Mouse (Mus musculus) liver, postnatal 0 days (tissue): ENCODE data around the gene Lbh. TPM values are rescaled to one million over a fixed set of nuclear protein-coding genes. Genes with fewer than 3 reads are reported as not detected.

Experiments
- ATAC-seq: fragments of 200-750 bp; cut with Nextera tagmentation; 2 replicates; pipeline ENCODE4 v1.8.0; 2017; ENCODE audit warnings: mild to moderate bottlenecking, moderate library complexity
- DNase-seq: peaks from one replicate; pipeline ENCODE4 v3.0.0-alpha.2; 2016
- H3K27ac ChIP-seq: fragments of 300-500 bp; sonication (generic); 2 replicates; pipeline ENCODE4 v1.5.1; 2014; ENCODE audit warnings: antibody characterized with exemption, moderate library complexity, mild to moderate bottlenecking, low read depth
- H3K27me3 ChIP-seq: fragments of 300-500 bp; sonication (generic); 2 replicates; pipeline ENCODE4 v1.6.1; 2014; ENCODE audit warnings: low read length, control low read depth, mixed read lengths; ENCODE audit not compliant: insufficient read depth
- H3K36me3 ChIP-seq: fragments of 300-500 bp; sonication (generic); replicated peaks from 2 replicates; pipeline ENCODE4 v1.6.1; 2014; ENCODE audit warnings: mild to moderate bottlenecking, control low read depth, low read length, moderate library complexity, mixed read lengths; ENCODE audit not compliant: insufficient read depth
- H3K4me1 ChIP-seq: fragments of 300-500 bp; sonication (generic); 2 replicates; pipeline ENCODE4 v1.6.1; 2014; ENCODE audit warnings: antibody characterized with exemption, mild to moderate bottlenecking, control low read depth; ENCODE audit not compliant: insufficient read depth
- H3K4me2 ChIP-seq: fragments of 300-500 bp; sonication (generic); 2 replicates; pipeline ENCODE4 v1.6.1; 2014; ENCODE audit warnings: low read depth, mild to moderate bottlenecking, low read length, moderate library complexity, mixed read lengths
- H3K4me3 ChIP-seq: fragments of 300-500 bp; sonication (generic); 2 replicates; pipeline ENCODE4 v1.5.1; 2014; ENCODE audit warnings: low read depth, low read length
- H3K9ac ChIP-seq: fragments of 300-500 bp; sonication (generic); replicated peaks from 2 replicates; pipeline ENCODE4 v1.6.1; 2014; ENCODE audit warnings: mild to moderate bottlenecking, moderate library complexity
- H3K9me3 ChIP-seq: fragments of 300-500 bp; sonication (generic); 2 replicates; pipeline ENCODE4 v1.6.1; 2016; ENCODE audit warnings: mild to moderate bottlenecking, control low read depth, low read length, mixed read lengths
- CTCF ChIP-seq: sonication (generic); IDR thresholded peaks from 2 replicates; pipeline ENCODE4 v1.5.1; 2016; ENCODE audit warnings: antibody characterized with exemption, low read depth
- EP300 ChIP-seq: IDR thresholded peaks from 2 replicates; pipeline ENCODE4 v1.6.1; 2016; ENCODE audit warnings: antibody characterized with exemption, low read depth, mild to moderate bottlenecking
- WGBS: fragments of 180-500 bp; shearing (Covaris S2); extraction: QIAGEN DNeasy Blood & Tissue Kit; methylation state at CpG from one replicate; pipeline ENCODE4 v1.1.7; 2014; ENCODE audit not compliant: insufficient replicate concordance; 5-methylcytosine and 5-hydroxymethylcytosine counted together
- polyA plus RNA-seq: library from polyadenylated mRNA; unstranded; fragments of >200 nt; fragmentation: Nextera tagmentation; extraction: Ambion mirVana; gene quantifications from 2 replicates; pipeline ENCODE4 v1.2.1, GENCODE M21; 2015

Gene Lbh
- polyA plus RNA-seq, 1 experiment from 2014 or later = 0.94 TPM

DNA sequence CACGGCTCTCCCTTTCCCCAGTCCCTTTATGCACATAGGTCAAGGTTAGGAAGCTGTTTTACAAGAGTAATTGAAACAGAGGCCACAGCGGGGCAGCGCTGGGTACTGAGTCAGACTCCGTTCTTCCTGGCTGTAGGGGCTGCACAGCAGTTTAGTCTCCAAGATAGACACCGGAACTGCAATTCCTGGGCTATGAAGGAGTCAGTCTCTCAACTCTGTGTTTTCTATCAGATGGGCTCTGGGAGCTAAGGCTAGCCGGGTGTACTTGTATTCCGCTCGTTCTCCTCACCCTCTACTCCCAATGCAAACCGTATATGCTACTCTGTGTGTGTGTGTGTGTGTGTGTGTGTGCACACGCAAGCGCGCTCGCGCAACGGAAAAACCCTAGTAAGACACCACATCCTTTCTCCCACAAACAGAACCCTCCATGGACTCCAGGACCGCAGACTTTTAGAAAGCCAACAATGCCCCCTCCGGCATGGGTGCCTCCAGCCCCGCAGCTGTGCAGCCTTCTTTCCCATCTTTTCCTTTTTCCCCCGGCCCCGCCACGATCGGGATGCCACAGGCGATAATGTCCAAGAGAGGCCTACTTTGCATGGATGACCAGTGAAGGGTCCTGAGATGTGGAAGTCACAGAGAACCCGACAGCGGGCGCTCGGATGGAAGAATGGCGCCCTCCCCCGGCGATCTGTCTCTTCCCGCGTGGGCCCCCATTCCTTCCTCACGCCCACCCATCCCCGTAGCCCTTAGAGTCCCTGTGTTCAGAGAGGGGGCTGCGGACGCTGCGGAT, 669 bp upstream of the Lbh start:
- Histone ChIP-seq H3K36me3 (no peaks in the 10 kb centered on the region), H3K27me3 (peaks cover 18% of the 10 kb centered on the region), H3K9ac (peak overlapping the region; percentile 58), H3K4me2 (peak overlapping the region; percentile 75), H3K9me3 (no peaks in the 10 kb centered on the region), H3K4me1 (peaks cover 3% of the 10 kb centered on the region), H3K27ac (peak overlapping the region; percentile 70), H3K4me3 (peak overlapping the region; percentile 62)
- ATAC-seq (peak; percentile 40), DNase-seq (peak; percentile 45)
- TF ChIP-seq CTCF (peak; percentile 49), EP300 (no peak)
- 2% methylated on average over 37 of the region's 37 CpGs for WGBS

GRCm38 (mm10) chr17:72918571-72919541, 751 bp downstream of the Lbh start:
- WGBS = under 1% methylated on average over 51 of the region's 54 CpGs
- H3K9me3 ChIP-seq = no peaks in the 10 kb centered on the region
- H3K27ac ChIP-seq = peak overlapping the region; percentile 75
- H3K4me2 ChIP-seq = peak overlapping the region; percentile 75
- peaks cover 3% of the 10 kb centered on the region for H3K4me1 ChIP-seq
- H3K27me3 ChIP-seq = peaks cover 18% of the 10 kb centered on the region
- H3K9ac ChIP-seq = peak overlapping the region; percentile 71
- peak overlapping the region; percentile 62 for H3K4me3 ChIP-seq
- H3K36me3 ChIP-seq = no peaks in the 10 kb centered on the region
- DNase-seq (peak; percentile 46), ATAC-seq (peak; percentile 42)
- TF ChIP-seq EP300 (no peak), CTCF (0 out of 2 replicates have a peak, but pooled peaks have one; percentile 11)

- H3K4me3 ChIP-seq = peak overlapping the region; percentile 62
- TF ChIP-seq EP300 (no peak), CTCF (no peak)
- 18% methylated on average over 3 of the region's 3 CpGs for WGBS
- peak overlapping the region; percentile 71 for H3K9ac ChIP-seq
- H3K9me3 ChIP-seq = no peaks in the 10 kb centered on the region
- DNase-seq (no peak), ATAC-seq (no peak)
- no peaks in the 10 kb centered on the region for H3K36me3 ChIP-seq
- H3K27me3 ChIP-seq = peaks cover 18% of the 10 kb centered on the region
- H3K27ac ChIP-seq = peak overlapping the region; percentile 75
- H3K4me2 ChIP-seq = peak overlapping the region; percentile 75
- H3K4me1 ChIP-seq = peaks cover 3% of the 10 kb centered on the region
These were observed 1.5 kb downstream of the Lbh start for GRCm38 (mm10) chr17:72919641-72920040.

DNA sequence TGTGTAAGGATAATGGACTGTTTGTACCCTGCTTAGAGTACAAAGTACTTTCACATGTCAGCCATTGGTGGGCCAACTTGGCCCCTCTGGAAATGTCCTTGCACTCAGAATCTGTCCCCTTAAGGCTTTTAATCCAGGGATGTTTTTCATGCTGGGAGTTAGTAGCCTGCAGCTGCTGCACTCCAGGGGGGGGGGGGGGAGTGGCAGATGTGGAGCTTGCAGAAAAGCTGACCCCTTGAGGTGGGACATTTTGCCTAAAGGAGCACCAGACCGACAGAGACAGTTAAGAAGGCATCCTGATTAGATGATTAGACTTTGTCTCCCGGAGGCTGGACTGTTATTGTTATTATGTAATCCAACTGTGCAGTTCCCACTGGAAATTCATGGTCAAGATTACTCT, 2.3 kb downstream of the Lbh start:
- Histone ChIP-seq H3K27ac (no peak overlapping the region), H3K27me3 (peaks cover 18% of the 10 kb centered on the region), H3K4me2 (peak overlapping the region; percentile 40; the same call in 1 of the 2 replicates), H3K4me1 (peaks cover 3% of the 10 kb centered on the region), H3K4me3 (no peak overlapping the region), H3K9me3 (no peaks in the 10 kb centered on the region), H3K36me3 (no peaks in the 10 kb centered on the region), H3K9ac (no peak overlapping the region)
- no peak for ATAC-seq
- TF ChIP-seq EP300 = no peak
- TF ChIP-seq CTCF = no peak
- WGBS = 43% methylated on average over 2 of the region's 2 CpGs
- no peak for DNase-seq

GRCm38 (mm10) chr17:72920971-72921370, 2.9 kb downstream of the Lbh start:
- no peak for ATAC-seq
- H3K4me3 ChIP-seq = no peak overlapping the region
- no peak for DNase-seq
- peaks cover 8% of the 10 kb centered on the region for H3K4me1 ChIP-seq
- no peaks in the 10 kb centered on the region for H3K9me3 ChIP-seq
- H3K4me2 ChIP-seq = no peak overlapping the region; the same call in 1 of the 2 replicates
- no peak for TF ChIP-seq EP300
- H3K27me3 ChIP-seq = peaks cover 18% of the 10 kb centered on the region
- no peak overlapping the region for H3K9ac ChIP-seq
- 55% methylated on average over 9 of the region's 9 CpGs for WGBS
- no peaks in the 10 kb centered on the region for H3K36me3 ChIP-seq
- H3K27ac ChIP-seq = no peak overlapping the region

GRCm38 (mm10) chr17:72922206-72922605, 4.1 kb downstream of the Lbh start:
- H3K9me3 ChIP-seq = no peaks in the 10 kb centered on the region
- no peak overlapping the region for H3K27ac ChIP-seq
- DNase-seq (no peak), ATAC-seq (no peak)
- no peak overlapping the region for H3K9ac ChIP-seq
- peaks cover 17% of the 10 kb centered on the region for H3K4me1 ChIP-seq
- H3K36me3 ChIP-seq = 0 out of 2 replicates have a peak, but pooled peaks cover 3% of the 10 kb centered on the region
- no peak overlapping the region for H3K4me2 ChIP-seq
- H3K27me3 ChIP-seq = peaks cover 18% of the 10 kb centered on the region
- TF ChIP-seq CTCF (no peak), EP300 (no peak)
- H3K4me3 ChIP-seq = no peak overlapping the region
- 61% methylated on average over 5 of the region's 5 CpGs for WGBS
